Mouse (Mus musculus) CD4-positive, CD25-positive, alpha-beta regulatory T cell, adult 4 months (primary cell): ENCODE measurements around the gene Ctbp2. TPM values are rescaled to one million over a fixed set of nuclear protein-coding genes. Genes with fewer than 3 reads are reported as not detected.

Source experiments
- ATAC-seq: one replicate; pipeline ENCODE4 v1.8.0; 2017
- polyA plus RNA-seq, 2 experiments: library from polyadenylated mRNA; unstranded; fragments of 100-300 nt; shearing (Covaris generic); gene quantifications; one replicate each; pipeline ENCODE4 v1.2.1; 2017

Gene Ctbp2
- polyA plus RNA-seq, 2 experiments from 2014 or later, result 7.8 to 8.2 TPM

DNA sequence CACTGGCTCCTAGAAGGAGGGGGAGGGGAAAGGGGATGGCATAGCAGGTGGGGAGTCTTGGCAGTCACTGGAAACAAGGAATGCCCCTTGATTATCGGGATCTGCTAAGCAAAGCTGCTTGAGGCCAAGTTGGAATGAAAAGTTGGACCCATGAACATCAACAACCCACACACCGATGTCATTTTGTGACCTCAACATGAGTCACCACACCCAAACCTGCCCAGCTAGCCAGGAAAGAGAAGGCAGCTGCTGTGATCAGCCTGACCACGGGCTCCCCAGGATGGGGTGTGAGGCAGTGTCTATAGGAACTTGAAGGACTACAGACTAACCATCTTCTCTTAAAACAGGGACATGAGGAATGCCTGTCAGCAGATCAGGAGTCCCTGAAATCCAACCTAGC is 38.7 kb downstream of the Ctbp2 start:
- no peak for ATAC-seq

DNA sequence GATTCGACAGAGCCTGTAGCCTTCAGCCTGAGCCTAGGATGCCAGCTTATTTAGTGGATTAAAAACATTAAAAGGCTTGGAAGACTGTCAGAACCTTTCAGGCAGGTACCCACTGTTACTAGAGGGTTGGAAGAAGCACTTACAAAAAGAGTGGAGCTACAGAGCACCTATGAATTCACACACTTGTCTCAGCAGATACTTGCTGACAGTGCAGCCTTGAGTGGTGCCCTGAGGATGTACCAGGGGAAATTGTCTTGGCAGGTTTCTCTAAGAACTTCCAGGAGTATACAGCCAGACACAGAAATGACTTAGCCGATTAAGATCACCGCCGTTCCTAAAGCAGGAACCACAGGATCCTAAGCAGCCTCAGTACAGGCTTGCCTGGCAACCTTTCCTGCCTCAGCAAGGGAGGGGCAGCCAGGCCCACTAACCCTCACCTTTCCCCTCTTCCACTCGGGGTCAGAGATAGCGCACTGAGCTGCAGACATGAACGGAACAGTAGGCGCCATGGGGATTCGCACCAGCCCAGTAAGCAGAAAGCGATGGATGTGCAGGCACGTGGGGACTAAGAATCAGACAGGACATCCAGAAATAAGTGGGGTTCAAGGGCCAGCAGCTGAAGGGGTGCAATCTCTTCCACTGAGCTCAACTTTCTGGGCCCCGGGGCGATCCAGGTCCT is 40.1 kb downstream of the Ctbp2 start:
- no peak for ATAC-seq

GRCm38 (mm10) chr7:133078929-133079328 is 45.2 kb downstream of the Ctbp2 start:
- ATAC-seq, result no peak

- ATAC-seq, result no peak
These were observed 49.6 kb downstream of the Ctbp2 start for GRCm38 (mm10) chr7:133074462-133075133.

DNA sequence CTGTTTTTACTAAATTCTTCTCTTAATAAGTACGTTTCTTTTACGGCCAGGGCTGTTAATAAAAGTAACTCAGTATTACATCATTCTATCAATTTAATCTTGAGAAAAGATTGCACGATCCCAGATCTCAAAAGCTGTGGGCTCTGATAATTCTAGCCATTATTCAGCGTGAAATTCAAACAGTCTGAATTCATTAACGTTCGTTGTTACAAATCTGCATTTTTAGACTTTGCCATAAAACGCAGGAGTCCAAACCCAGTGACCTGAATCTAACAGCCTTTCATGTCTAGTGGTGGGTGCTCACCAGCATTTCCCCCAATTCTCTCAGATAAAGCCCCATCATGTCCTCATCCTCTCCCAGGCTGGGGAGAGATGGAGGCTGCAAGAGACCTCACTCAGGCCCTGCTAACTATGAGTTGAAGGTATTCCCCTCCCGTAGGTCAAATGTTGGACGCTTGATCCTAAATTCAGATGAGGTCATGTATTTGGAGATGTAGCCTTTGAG is 51.0 kb downstream of the Ctbp2 start:
- no peak for ATAC-seq

GRCm38 (mm10) chr7:133072535-133072934 is 51.6 kb downstream of the Ctbp2 start:
- ATAC-seq, result no peak

- no peak for ATAC-seq
These were observed 56.8 kb downstream of the Ctbp2 start for GRCm38 (mm10) chr7:133067321-133067841.

GRCm38 (mm10) chr7:133066776-133067175 is 57.4 kb downstream of the Ctbp2 start:
- ATAC-seq, result no peak

DNA sequence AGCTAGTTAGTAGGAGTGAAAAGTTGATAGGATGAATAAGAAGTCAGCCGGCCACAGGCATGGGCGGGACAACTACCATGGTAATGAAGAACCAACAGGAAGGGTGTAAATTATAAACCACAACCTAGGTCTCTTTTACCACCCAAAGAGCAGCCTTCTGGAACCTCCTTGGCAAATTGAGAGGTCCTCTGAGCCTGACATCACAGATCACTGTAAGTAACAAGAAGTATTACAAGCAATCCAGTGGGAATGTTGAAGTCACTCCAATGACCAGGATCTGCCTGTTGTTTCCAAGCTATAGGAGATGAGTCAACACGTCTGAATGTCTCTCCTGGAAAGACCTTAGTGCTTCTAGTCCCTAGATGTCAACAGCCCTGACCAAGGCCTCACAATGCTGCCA is 62.1 kb downstream of the Ctbp2 start:
- ATAC-seq, result no peak

DNA sequence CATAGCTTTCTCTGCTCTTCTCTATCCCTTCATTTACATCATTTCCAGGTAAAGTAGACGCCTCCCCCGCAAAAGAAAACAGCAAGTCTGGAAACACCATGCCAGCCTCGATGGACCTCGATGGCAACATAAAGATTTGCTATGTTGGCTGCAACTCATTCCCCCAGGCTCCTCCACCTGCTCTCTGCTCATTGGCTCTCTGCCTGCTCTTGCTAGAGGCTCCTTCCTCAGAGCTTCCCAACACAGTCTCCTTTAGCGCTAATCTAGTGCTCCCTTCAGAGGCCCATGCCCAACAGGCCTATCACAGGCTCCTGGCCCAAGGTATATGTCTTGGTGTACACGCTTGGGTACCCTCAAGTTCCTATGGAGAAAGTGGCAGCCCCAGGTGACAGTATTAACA is 64.0 kb downstream of the Ctbp2 start:
- no peak for ATAC-seq

- no peak for ATAC-seq
These were observed 64.5 kb downstream of the Ctbp2 start for GRCm38 (mm10) chr7:133059517-133060104.

DNA sequence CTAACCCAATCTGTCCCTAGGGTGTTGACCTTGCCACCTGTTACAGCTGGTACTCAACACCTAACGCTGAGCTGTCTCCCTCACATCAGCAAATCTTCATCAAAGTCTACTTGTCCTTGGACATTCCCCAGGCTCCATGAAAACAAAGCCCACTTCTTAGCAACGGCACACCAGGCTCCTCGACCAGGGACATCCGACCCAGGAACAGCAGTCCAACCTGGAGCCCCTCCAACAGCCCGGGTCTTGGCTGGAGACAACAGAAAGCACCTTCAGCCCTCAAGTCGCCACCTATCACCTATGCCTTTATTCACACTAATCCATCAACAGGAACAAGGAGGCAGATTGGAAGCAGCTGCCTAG is 65.0 kb downstream of the Ctbp2 start:
- ATAC-seq, result no peak

GRCm38 (mm10) chr7:133058496-133059149 is 65.5 kb downstream of the Ctbp2 start:
- ATAC-seq, result no peak

GRCm38 (mm10) chr7:133056924-133057323 is 67.2 kb downstream of the Ctbp2 start:
- ATAC-seq, result no peak

DNA sequence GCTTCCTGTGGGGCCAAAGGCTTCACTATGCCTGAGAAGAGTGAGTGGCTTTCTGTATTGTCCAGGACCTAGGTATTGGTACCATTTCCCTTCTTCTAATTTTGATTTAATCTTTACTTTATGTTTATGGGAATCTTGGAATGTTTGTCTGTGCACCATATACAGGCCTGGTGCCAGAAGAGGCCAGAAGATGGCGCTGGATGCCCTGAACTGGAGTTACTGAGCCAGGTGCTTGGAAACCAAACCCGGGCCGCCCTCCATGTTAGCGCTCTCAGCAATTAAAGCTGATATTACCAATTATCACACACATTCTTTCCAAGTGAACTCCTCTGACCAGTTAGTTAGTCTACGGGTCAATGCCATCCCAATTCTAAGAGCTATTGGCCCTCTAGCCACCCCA is 69.7 kb downstream of the Ctbp2 start:
- ATAC-seq, result no peak

- ATAC-seq, result no peak
These were observed 70.4 kb downstream of the Ctbp2 start for GRCm38 (mm10) chr7:133053757-133054156.

- ATAC-seq, result no peak
These were observed 71.3 kb downstream of the Ctbp2 start for GRCm38 (mm10) chr7:133052819-133053218.

GRCm38 (mm10) chr7:133050681-133051080 is 73.5 kb downstream of the Ctbp2 start:
- ATAC-seq, result no peak

DNA sequence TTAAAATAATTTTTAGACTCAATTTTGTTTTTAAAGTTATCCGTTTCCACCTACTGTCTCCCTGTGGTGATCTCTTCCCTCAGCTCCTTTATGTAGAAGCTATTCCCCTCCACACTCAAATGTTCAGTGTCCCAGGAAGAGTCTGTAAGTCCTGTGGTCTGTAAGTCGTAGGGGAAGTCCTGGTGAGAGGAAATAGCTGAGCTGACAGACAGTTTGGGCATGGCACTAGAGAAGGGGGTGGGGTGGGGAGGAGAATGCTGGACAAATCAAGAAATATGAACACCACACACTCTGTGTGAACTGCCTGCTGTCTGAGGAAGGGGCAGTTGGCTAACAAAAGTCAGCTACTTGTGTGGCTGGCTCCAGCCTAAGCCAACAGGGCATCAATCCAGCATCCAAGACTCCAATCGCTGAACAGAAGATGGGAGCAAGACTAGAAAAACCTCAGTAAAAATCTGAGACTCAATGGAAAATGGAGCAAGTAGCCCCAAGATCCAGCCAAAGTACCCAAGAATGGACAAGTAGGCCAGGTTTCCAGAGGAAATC is 76.0 kb downstream of the Ctbp2 start:
- ATAC-seq, result no peak

DNA sequence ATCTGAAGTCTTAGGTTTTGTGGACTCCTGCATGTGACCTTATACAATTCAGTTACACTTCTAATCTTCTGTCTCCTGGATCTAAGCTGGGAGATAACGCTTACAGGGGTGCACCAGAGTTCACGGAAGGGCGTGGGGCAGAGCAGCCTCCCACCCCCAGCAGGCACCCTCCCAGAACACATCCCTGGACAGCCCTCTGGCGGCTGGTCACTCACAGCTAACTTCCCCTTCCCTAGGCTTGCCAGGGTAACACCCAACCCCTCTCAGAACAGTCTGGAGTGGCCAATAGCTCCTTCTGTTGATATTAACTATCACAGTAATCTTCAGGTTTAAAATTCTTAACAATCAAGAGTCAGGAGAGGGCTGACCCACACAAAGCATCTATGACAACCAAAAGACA is 76.9 kb downstream of the Ctbp2 start:
- no peak for ATAC-seq

DNA sequence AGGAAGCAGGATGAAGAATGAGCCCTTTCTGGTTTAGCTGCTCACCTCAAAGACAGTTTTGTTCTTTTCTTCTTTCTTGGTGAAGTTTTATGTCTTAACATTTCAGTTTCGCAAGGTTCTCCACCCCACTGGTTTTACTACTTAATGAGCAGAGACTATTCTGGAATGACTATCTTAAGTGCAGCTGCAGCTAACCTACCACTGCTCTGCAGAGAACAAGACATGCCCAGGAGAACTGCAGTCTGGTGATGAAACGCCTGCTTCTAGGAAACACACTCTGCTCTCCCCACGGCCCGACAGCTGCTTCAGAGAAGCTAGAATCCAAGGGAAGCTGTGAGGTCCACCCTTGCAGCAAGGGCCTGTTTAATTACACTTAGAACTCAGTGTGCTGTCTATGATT is 79.4 kb downstream of the Ctbp2 start:
- no peak for ATAC-seq

DNA sequence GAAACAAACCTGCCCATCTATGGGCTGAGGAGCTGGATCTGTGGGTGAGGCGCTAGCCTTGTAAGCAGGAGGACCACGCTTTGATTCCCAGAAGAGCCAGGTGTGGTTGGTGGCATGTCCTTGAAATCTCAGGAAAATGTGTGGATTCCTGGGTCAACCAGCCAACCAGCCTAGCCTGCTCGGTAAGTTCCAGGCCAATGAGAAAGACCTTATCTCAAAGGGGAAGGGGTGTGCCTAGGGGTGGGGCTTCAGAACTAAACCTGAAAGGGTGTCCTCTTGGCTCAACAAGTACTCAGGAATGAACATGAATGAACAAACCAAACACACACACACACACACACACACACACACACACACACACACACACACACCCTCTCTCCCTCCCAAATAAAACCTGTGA is 82.4 kb downstream of the Ctbp2 start:
- ATAC-seq, result no peak
